Mouse (Mus musculus) liver, postnatal 0 days (tissue): Measurements from ENCODE around the gene Zfp3.

Experiments
- CTCF ChIP-seq: sonication (generic); IDR thresholded peaks from 2 replicates; pipeline ENCODE4 v1.5.1; 2016; ENCODE audit warnings: antibody characterized with exemption, low read depth
- EP300 ChIP-seq: IDR thresholded peaks from 2 replicates; pipeline ENCODE4 v1.6.1; 2016; ENCODE audit warnings: antibody characterized with exemption, low read depth, mild to moderate bottlenecking

DNA sequence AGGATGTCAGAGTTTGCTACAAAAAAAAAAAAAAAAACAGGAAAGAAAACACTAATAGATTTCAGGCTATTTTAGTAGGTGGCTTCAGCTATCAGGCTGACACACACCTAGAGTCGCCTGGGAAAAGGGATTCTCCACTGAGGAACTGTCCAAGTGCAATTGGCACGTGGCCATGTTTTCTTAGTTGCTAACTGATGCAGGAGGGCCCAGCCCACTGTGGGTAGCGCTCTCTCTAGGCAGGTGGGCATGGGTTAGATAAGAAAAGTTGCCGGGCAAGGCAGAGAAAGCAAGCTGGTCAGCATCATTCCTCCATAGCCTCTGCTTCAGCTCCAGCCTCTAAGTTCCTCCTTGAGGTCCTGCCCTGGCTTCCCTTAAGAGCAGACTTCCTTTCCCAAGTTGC lies 52.8 kb downstream of the Zfp3 start:
- TF ChIP-seq CTCF (no peak), EP300 (no peak)
